Mouse (Mus musculus) thymus, adult 2 months (tissue): ENCODE measurements at regions not wholly inside any gene's neighbourhood (a gene's known extent, or its start where the extent isn't known, plus 50 kb on each side); places are given as distances from the start of the nearest gene placed in this dataset.

Experiments
- CTCF ChIP-seq: fragments of 200-500 bp; IDR thresholded peaks from 2 replicates; pipeline ENCODE4 v1.5.1; 2012; ENCODE audit warnings: mild to moderate bottlenecking, control low read depth, low read length, moderate library complexity, borderline replicate concordance; ENCODE audit not compliant: control insufficient read depth, poor library complexity, insufficient read depth; ENCODE audit errors: extremely low read depth
- POLR2A ChIP-seq: fragments of 200-500 bp; IDR thresholded peaks from 2 replicates; pipeline ENCODE4 v1.6.1; 2012; ENCODE audit warnings: mild to moderate bottlenecking, low read length, control low read depth, moderate library complexity; ENCODE audit not compliant: control insufficient read depth, poor library complexity, insufficient read depth; ENCODE audit errors: extremely low read depth

- TF ChIP-seq CTCF, result no peak
- no peak for TF ChIP-seq POLR2A
Measured at GRCm38 (mm10) chr14:31934321-31934720, 94.5 kb upstream of the Galnt15 start.
